Mouse (Mus musculus) mouse embryonic stem cell (cell line): ENCODE measurements around the gene Ehd1.

Source experiments
- in situ Hi-C, 2 experiments: fragments of 300-500 bp; cut with MboI; formaldehyde crosslinking; loops; 1 replicate in 1 of 2; 3 replicates in 1 of 2; pipeline ENCODE4 v1.14.3; 2019 to 2020; ENCODE audit warnings: low sequenced_read_pairs in 2 of 2, low pct_unique_long_range_greater_than_20kb in 1 of 2, mixed read lengths in 1 of 2; ENCODE audit not compliant: unreplicated experiment in 1 of 2

Gene Ehd1

GRCm38 (mm10) chr19:6247526-6248300 lies 28.8 kb upstream of the Ehd1 start:
- in situ Hi-C loops, result no loop called here

GRCm38 (mm10) chr19:6253021-6253420 lies 23.5 kb upstream of the Ehd1 start:
- in situ Hi-C loops, result no loop called here

GRCm38 (mm10) chr19:6260428-6260827 lies 16.1 kb upstream of the Ehd1 start:
- in situ Hi-C loops, result no loop called here

GRCm38 (mm10) chr19:6260946-6261345 lies 15.6 kb upstream of the Ehd1 start:
- in situ Hi-C loops, result no loop called here

- in situ Hi-C loops, result no loop called here
Observed at GRCm38 (mm10) chr19:6261379-6261778, 15.1 kb upstream of the Ehd1 start.

- in situ Hi-C loops, result no loop called here
Observed at GRCm38 (mm10) chr19:6262222-6262621, 14.3 kb upstream of the Ehd1 start.

GRCm38 (mm10) chr19:6262839-6263433 lies 13.6 kb upstream of the Ehd1 start:
- in situ Hi-C loops, result no loop called here

- in situ Hi-C loops, result no loop called here
Observed at GRCm38 (mm10) chr19:6264200-6264599, 12.3 kb upstream of the Ehd1 start.

- in situ Hi-C loops, result no loop called here
Observed at GRCm38 (mm10) chr19:6264945-6265344, 11.6 kb upstream of the Ehd1 start.

GRCm38 (mm10) chr19:6265727-6266182 lies 10.8 kb upstream of the Ehd1 start:
- in situ Hi-C loops, result no loop called here

- in situ Hi-C loops, result no loop called here
Observed at GRCm38 (mm10) chr19:6267306-6268169, 9.0 kb upstream of the Ehd1 start.

- in situ Hi-C loops, result no loop called here
Observed at GRCm38 (mm10) chr19:6268170-6268528, 8.4 kb upstream of the Ehd1 start.

- in situ Hi-C loops, result no loop called here
Observed at GRCm38 (mm10) chr19:6268670-6269132, 7.8 kb upstream of the Ehd1 start.

GRCm38 (mm10) chr19:6269798-6270475 lies 6.6 kb upstream of the Ehd1 start:
- in situ Hi-C loops, result loop anchor here (5.0 kb wide), 1 partner anchor 37 kb away; the partner anchor contains the start of gene Cdc42bpg (in 2 of the 2)

- in situ Hi-C loops, result loop anchor here (5.0 kb wide), 1 partner anchor 37 kb away; the partner anchor contains the start of gene Cdc42bpg (in 2 of the 2)
Observed at GRCm38 (mm10) chr19:6270661-6271060, 5.9 kb upstream of the Ehd1 start.

- in situ Hi-C loops, result loop anchor here (5.0 kb wide), 1 partner anchor 36 kb away; the partner anchor contains the start of gene Cdc42bpg (in 2 of the 2)
Observed at GRCm38 (mm10) chr19:6271206-6271605, 5.3 kb upstream of the Ehd1 start.

GRCm38 (mm10) chr19:6272053-6272452 lies 4.5 kb upstream of the Ehd1 start:
- in situ Hi-C loops, result loop anchor here (5.0 kb wide), 1 partner anchor 35 kb away; the partner anchor contains the start of gene Cdc42bpg (in 2 of the 2)

- in situ Hi-C loops, result loop anchor here (5.0 kb wide), 1 partner anchor 35 kb away; the partner anchor contains the start of gene Cdc42bpg (in 2 of the 2)
Observed at GRCm38 (mm10) chr19:6272738-6273137, 3.8 kb upstream of the Ehd1 start.
